Mouse (Mus musculus) heart, embryonic 15.5 days (tissue): ENCODE results near the gene Lalba. TPM values are rescaled to one million over a fixed set of nuclear protein-coding genes. Genes with fewer than 3 reads are reported as not detected.

Experiments
- ATAC-seq: fragments of 200-750 bp; cut with Nextera tagmentation; replicated peaks from 2 replicates; pipeline ENCODE4 v1.8.0; 2017; ENCODE audit warnings: low read depth, moderate TSS enrichment; ENCODE audit not compliant: insufficient number of reproducible peaks, insufficient read depth, low FRiP score
- H3K27ac ChIP-seq: fragments of 300-500 bp; sonication (generic); 2 replicates; pipeline ENCODE4 v1.5.1; 2015; ENCODE audit warnings: mild to moderate bottlenecking, inconsistent platforms
- H3K27me3 ChIP-seq: fragments of 300-500 bp; sonication (generic); 2 replicates; pipeline ENCODE4 v1.6.1; 2015; ENCODE audit warnings: inconsistent platforms
- H3K36me3 ChIP-seq: fragments of 300-500 bp; sonication (generic); 2 replicates; pipeline ENCODE4 v1.6.1; 2015; ENCODE audit warnings: mild to moderate bottlenecking, inconsistent platforms
- H3K4me1 ChIP-seq: fragments of 300-500 bp; sonication (generic); replicated peaks from 2 replicates; pipeline ENCODE4 v1.6.1; 2015; ENCODE audit warnings: inconsistent platforms
- H3K4me2 ChIP-seq: fragments of 300-500 bp; sonication (generic); 2 replicates; pipeline ENCODE4 v1.6.1; 2015; ENCODE audit warnings: inconsistent platforms, mild to moderate bottlenecking, moderate library complexity
- H3K4me3 ChIP-seq: fragments of 300-500 bp; sonication (generic); 2 replicates; pipeline ENCODE4 v1.5.1; 2015; ENCODE audit warnings: mild to moderate bottlenecking, inconsistent platforms
- H3K9ac ChIP-seq: fragments of 300-500 bp; sonication (generic); 2 replicates; pipeline ENCODE4 v1.6.1; 2015; ENCODE audit warnings: mild to moderate bottlenecking, inconsistent platforms
- H3K9me3 ChIP-seq: fragments of 300-500 bp; sonication (generic); replicated peaks from 2 replicates; pipeline ENCODE4 v1.6.1; 2016; ENCODE audit warnings: inconsistent platforms
- WGBS: fragments of 180-500 bp; shearing (Covaris S2); methylation state at CpG from one replicate; pipeline ENCODE4 v1.1.7; 2015; ENCODE audit warnings: mixed read lengths; 5-methylcytosine and 5-hydroxymethylcytosine counted together
- polyA plus RNA-seq: library from polyadenylated mRNA; unstranded; fragments of >200 nt; fragmentation: Nextera tagmentation; extraction: Ambion mirVana; gene quantifications from 2 replicates; pipeline ENCODE4 v1.2.1, GENCODE M21; 2015

Lalba gene
- polyA plus RNA-seq, 1 experiment from 2014 or later, result not detected

DNA sequence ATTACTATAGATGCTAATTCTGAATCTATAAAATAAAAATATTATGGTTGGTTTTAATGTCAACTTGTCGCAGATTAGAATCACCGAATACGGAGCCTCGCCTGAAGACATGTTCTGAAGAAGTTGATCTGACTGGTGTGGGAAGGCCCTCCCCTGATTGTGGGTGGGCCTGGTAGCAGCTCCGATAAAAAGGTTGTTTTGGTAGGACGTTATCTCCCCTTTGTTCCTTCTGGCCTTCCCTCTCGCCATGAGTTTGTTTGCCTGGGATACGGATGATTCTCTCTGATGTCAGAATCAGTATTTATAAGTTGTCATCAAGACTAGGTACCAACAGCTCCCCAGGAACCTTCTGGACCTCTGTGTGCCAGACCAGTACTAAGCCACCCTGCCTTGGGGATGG, 29.7 kb upstream of the Lalba start:
- WGBS, result 45% methylated on average over 8 of the region's 8 CpGs

GRCm38 (mm10) chr15:98511386-98511928, 28.9 kb upstream of the Lalba start:
- Histone ChIP-seq H3K27me3 (no peaks in the 10 kb centered on the region), H3K4me2 (peak overlapping the region; percentile 63), H3K9me3 (no peaks in the 10 kb centered on the region), H3K9ac (no peak overlapping the region), H3K4me1 (peaks cover 24% of the 10 kb centered on the region), H3K36me3 (no peaks in the 10 kb centered on the region), H3K4me3 (no peak overlapping the region), H3K27ac (peak overlapping the region; percentile 17)
- 58% methylated on average over 13 of the region's 13 CpGs for WGBS
- ATAC-seq, result no peak

More for the DNA sequence above, 29.7 kb upstream of the Lalba start:
- Histone ChIP-seq H3K4me2 (no peak overlapping the region), H3K36me3 (no peaks in the 10 kb centered on the region), H3K9ac (no peak overlapping the region), H3K4me1 (peaks cover 24% of the 10 kb centered on the region), H3K9me3 (no peaks in the 10 kb centered on the region), H3K27ac (no peak overlapping the region), H3K4me3 (no peak overlapping the region), H3K27me3 (no peaks in the 10 kb centered on the region)
- no peak for ATAC-seq

GRCm38 (mm10) chr15:98510438-98511385, 28.2 kb upstream of the Lalba start:
- Histone ChIP-seq H3K4me3 (peak overlapping the region; percentile 34), H3K36me3 (no peaks in the 10 kb centered on the region), H3K4me1 (peaks cover 24% of the 10 kb centered on the region), H3K27me3 (no peaks in the 10 kb centered on the region), H3K27ac (peak overlapping the region; percentile 17), H3K4me2 (peak overlapping the region; percentile 63), H3K9ac (no peak overlapping the region), H3K9me3 (no peaks in the 10 kb centered on the region)
- WGBS, result 24% methylated on average over 25 of the region's 25 CpGs
- peak; percentile 23; the same call in 1 of the 2 replicates for ATAC-seq

GRCm38 (mm10) chr15:98509387-98509786, 26.9 kb upstream of the Lalba start:
- no peak overlapping the region for H3K4me2 ChIP-seq
- 54% methylated on average over 2 of the region's 2 CpGs for WGBS
- no peak overlapping the region for H3K27ac ChIP-seq
- H3K9me3 ChIP-seq, result no peaks in the 10 kb centered on the region
- no peak for ATAC-seq
- peaks cover 27% of the 10 kb centered on the region for H3K4me1 ChIP-seq
- 0 out of 2 replicates have a peak, but pooled peaks cover 3% of the 10 kb centered on the region for H3K27me3 ChIP-seq
- H3K4me3 ChIP-seq, result no peak overlapping the region
- no peak overlapping the region for H3K9ac ChIP-seq
- no peaks in the 10 kb centered on the region for H3K36me3 ChIP-seq

- no peak for ATAC-seq
- Histone ChIP-seq H3K4me1 (peaks cover 15% of the 10 kb centered on the region), H3K27me3 (peaks cover 7% of the 10 kb centered on the region; the same call in 1 of the 2 replicates), H3K9me3 (no peaks in the 10 kb centered on the region), H3K4me3 (no peak overlapping the region), H3K9ac (no peak overlapping the region), H3K27ac (no peak overlapping the region), H3K36me3 (no peaks in the 10 kb centered on the region), H3K4me2 (no peak overlapping the region)
- 83% methylated on average over 6 of the region's 6 CpGs for WGBS
Measured at GRCm38 (mm10) chr15:98507321-98507720, 24.8 kb upstream of the Lalba start.

DNA sequence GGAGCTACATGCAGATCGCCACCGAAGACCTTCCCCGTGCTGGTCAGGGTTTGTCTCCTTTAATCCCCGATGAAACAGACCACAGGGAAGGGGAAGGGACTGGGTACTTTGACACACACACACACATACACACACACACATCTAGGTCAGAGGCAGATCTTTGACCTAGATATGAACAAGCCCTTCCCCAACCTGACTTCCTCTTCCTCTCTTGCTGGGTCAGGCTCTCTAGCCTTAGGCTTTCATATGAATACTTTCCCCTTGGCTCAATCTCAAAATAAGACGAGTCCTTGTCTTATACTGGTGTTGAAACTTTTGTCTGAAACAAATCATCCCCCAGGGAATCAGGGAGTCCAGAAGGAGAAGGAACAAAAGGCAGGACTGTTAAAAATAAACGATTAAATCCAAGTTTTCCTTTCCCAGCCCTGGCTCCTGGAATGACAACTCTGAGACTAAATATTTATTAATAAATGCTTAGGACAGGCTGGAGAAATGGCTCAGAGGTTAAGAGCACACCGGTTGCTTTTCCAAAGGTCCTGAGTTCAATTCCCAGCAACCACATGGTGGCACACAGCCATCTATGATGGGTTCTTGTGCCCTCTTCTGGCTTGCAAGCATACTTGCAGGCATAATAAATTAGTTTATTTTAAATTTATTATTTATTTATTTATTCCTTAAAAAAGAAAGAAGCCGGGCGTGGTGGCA, 23.9 kb upstream of the Lalba start:
- ATAC-seq, result no peak
- Histone ChIP-seq H3K4me1 (peaks cover 7% of the 10 kb centered on the region), H3K27ac (no peak overlapping the region), H3K9me3 (no peaks in the 10 kb centered on the region), H3K4me3 (no peak overlapping the region), H3K27me3 (peaks cover 7% of the 10 kb centered on the region; the same call in 1 of the 2 replicates), H3K9ac (no peak overlapping the region), H3K36me3 (no peaks in the 10 kb centered on the region), H3K4me2 (no peak overlapping the region)
- 68% methylated on average over 9 of the region's 9 CpGs for WGBS

DNA sequence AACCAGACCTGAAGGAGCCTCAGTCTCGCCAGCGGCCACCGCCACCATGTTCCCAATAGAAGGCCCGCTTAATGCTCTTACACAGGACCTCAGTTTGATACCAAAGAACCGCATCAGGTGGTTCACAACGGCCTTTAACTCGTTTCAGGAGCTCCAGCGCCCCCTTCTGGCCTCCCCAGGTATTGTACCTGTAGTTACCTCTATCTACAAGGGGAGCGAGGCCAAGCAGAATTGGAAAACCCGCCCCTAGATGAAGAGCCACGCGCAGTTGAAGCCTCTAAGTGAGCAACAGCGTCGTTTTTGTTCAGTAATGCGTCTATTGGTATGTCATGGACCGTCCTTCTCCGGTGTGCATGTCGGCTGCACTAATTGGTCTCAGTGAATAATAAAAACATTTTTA, 22.0 kb upstream of the Lalba start:
- H3K27me3 ChIP-seq, result peaks cover 7% of the 10 kb centered on the region; the same call in 1 of the 2 replicates
- 14% methylated on average over 18 of the region's 18 CpGs for WGBS
- no peak for ATAC-seq
- H3K36me3 ChIP-seq, result no peaks in the 10 kb centered on the region
- H3K9me3 ChIP-seq, result no peaks in the 10 kb centered on the region
- H3K4me1 ChIP-seq, result peaks cover 2% of the 10 kb centered on the region
- H3K9ac ChIP-seq, result no peak overlapping the region
- no peak overlapping the region for H3K4me3 ChIP-seq
- no peak overlapping the region for H3K4me2 ChIP-seq
- no peak overlapping the region for H3K27ac ChIP-seq

- H3K9me3 ChIP-seq, result no peaks in the 10 kb centered on the region
- ATAC-seq, result no peak
- H3K4me2 ChIP-seq, result no peak overlapping the region
- H3K9ac ChIP-seq, result no peak overlapping the region
- 79% methylated on average over 3 of the region's 3 CpGs for WGBS
- no peaks in the 10 kb centered on the region for H3K36me3 ChIP-seq
- no peak overlapping the region for H3K4me3 ChIP-seq
- H3K27me3 ChIP-seq, result peaks cover 7% of the 10 kb centered on the region; the same call in 1 of the 2 replicates
- peaks cover 2% of the 10 kb centered on the region for H3K4me1 ChIP-seq
- H3K27ac ChIP-seq, result no peak overlapping the region
Measured at GRCm38 (mm10) chr15:98503317-98503716, 20.8 kb upstream of the Lalba start.

DNA sequence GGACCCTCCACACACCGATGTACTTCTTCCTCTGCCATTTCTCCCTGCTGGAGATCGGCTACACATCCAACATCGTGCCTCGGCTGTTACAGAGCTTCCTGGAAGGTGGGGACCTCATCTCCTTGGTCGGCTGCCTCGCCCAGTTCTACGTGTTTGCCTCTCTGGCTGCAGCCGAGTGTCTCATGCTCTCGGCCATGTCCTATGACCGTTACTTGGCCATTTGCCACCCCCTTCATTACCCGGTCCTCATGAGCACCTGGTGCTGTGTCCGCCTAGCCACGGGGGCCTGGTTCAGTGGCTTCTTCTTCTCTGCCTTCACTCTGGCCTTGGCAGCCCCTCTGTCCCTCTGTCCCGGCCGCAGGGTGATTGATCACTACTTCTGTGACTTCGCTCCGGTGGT, 15.1 kb upstream of the Lalba start:
- ATAC-seq, result no peak
- no peak overlapping the region for H3K9ac ChIP-seq
- H3K36me3 ChIP-seq, result no peaks in the 10 kb centered on the region
- H3K27ac ChIP-seq, result no peak overlapping the region
- 85% methylated on average over 17 of the region's 17 CpGs for WGBS
- H3K9me3 ChIP-seq, result no peaks in the 10 kb centered on the region
- H3K4me1 ChIP-seq, result no peaks in the 10 kb centered on the region
- no peak overlapping the region for H3K4me2 ChIP-seq
- 0 out of 2 replicates have a peak, but pooled peaks cover under 1% of the 10 kb centered on the region for H3K27me3 ChIP-seq
- H3K4me3 ChIP-seq, result no peak overlapping the region

DNA sequence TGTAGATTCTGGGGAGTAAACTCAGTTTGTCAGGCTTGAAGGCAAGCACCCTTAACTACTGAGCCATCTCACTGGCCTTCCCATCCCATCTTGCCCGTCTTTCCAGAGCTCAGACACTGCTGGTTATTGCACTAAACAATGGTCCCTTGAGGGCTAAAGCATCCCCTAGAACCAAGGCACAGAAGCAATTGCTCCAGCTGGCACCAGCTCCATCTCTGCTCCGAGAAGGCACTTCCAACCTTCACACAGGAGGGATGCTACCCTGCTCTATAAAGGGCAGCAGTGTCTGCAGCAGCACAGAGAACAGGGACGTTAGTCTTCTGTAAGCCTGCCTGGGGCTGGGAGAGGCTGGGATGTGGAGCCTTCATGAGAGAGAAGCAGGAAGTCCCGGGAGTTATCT, 9.6 kb upstream of the Lalba start, which contains the start of gene Olfr279:
TSS of gene Olfr279 (plus strand) at position 301 of the 400 bp plus-strand sequence.
- H3K27ac ChIP-seq, result no peak within 1 kb of the TSS
- no peak within 1 kb of the TSS for H3K4me2 ChIP-seq
- no peaks in the 10 kb centered on the region for H3K36me3 ChIP-seq
- H3K4me3 ChIP-seq, result no peak within 1 kb of the TSS
- 46% methylated on average over 4 of the region's 4 CpGs for WGBS
- no peak within 1 kb of the TSS for H3K9ac ChIP-seq
- no peaks in the 10 kb centered on the region for H3K4me1 ChIP-seq
- H3K9me3 ChIP-seq, result no peaks in the 10 kb centered on the region
- H3K27me3 ChIP-seq, result no peaks in the 10 kb centered on the region
- ATAC-seq, result no peak

DNA sequence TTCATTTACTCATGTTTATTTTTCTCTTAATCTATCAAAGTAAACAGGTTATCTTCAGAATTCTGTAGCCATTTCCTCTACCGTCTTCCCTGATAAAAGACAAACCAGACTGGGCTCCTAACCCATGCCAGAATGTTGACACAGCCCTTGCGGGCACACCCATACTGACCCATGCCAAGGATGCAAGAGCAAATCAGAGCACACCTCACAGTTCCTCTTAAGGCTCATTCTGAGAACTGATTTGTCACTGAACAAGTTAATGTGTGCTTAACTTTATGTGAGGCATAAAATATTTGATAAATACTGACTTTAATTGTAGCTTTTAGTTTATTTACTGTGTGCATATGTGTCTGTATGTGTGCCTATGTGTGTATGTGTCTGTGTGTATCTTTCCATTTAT, 8.8 kb upstream of the Lalba start:
- H3K9ac ChIP-seq, result no peak overlapping the region
- H3K9me3 ChIP-seq, result no peaks in the 10 kb centered on the region
- no peaks in the 10 kb centered on the region for H3K36me3 ChIP-seq
- 47% methylated on average over 2 of the region's 2 CpGs for WGBS
- H3K27ac ChIP-seq, result no peak overlapping the region
- H3K27me3 ChIP-seq, result no peaks in the 10 kb centered on the region
- no peaks in the 10 kb centered on the region for H3K4me1 ChIP-seq
- no peak overlapping the region for H3K4me3 ChIP-seq
- H3K4me2 ChIP-seq, result no peak overlapping the region
- ATAC-seq, result no peak
